Mouse (Mus musculus): Measurements from ENCODE around the gene Ush2a.

The Ush2a gene

GRCm38 (mm10) chr1:188543364-188543763 is 281.5 kb downstream of the Ush2a start:
- DNase-seq (ENCODE audit: low read depth, low spot score) = no peak

GRCm38 (mm10) chr1:188549686-188550085 is 287.9 kb downstream of the Ush2a start:
- DNase-seq (ENCODE audit: low read depth, low spot score) = no peak

- DNase-seq (ENCODE audit: low read depth, low spot score) = no peak
These were observed 290.0 kb downstream of the Ush2a start for GRCm38 (mm10) chr1:188551802-188552201.

- no peak for DNase-seq (ENCODE audit: low read depth, low spot score)
These were observed 297.1 kb downstream of the Ush2a start for GRCm38 (mm10) chr1:188558911-188559310.

GRCm38 (mm10) chr1:188566229-188566628 is 304.4 kb downstream of the Ush2a start:
- DNase-seq (ENCODE audit: low read depth, low spot score) = no peak

- DNase-seq (ENCODE audit: low read depth, low spot score) = no peak
These were observed 305.7 kb downstream of the Ush2a start for GRCm38 (mm10) chr1:188567486-188567885.

- DNase-seq (ENCODE audit: low read depth, low spot score) = no peak
These were observed 306.6 kb downstream of the Ush2a start for GRCm38 (mm10) chr1:188568295-188568961.

- DNase-seq (ENCODE audit: low read depth, low spot score) = no peak
These were observed 314.5 kb downstream of the Ush2a start for GRCm38 (mm10) chr1:188576246-188576747.

- no peak for DNase-seq (ENCODE audit: low read depth, low spot score)
These were observed 315.6 kb downstream of the Ush2a start for GRCm38 (mm10) chr1:188577376-188577775.

- DNase-seq (ENCODE audit: low read depth, low spot score) = no peak
These were observed 319.3 kb downstream of the Ush2a start for GRCm38 (mm10) chr1:188581136-188581535.

- DNase-seq (ENCODE audit: low read depth, low spot score) = no peak
These were observed 333.4 kb downstream of the Ush2a start for GRCm38 (mm10) chr1:188595251-188595650.

- no peak for DNase-seq (ENCODE audit: low read depth, low spot score)
These were observed 336.2 kb downstream of the Ush2a start for GRCm38 (mm10) chr1:188598052-188598451.

GRCm38 (mm10) chr1:188599134-188599533 is 337.3 kb downstream of the Ush2a start:
- no peak for DNase-seq (ENCODE audit: low read depth, low spot score)

- DNase-seq (ENCODE audit: low read depth, low spot score) = no peak
These were observed 344.6 kb downstream of the Ush2a start for GRCm38 (mm10) chr1:188606450-188606849.

GRCm38 (mm10) chr1:188616547-188616946 is 354.7 kb downstream of the Ush2a start:
- DNase-seq (ENCODE audit: low read depth, low spot score) = peak; percentile 59

GRCm38 (mm10) chr1:188633736-188634135 is 371.9 kb downstream of the Ush2a start:
- DNase-seq (ENCODE audit: low read depth, low spot score) = peak; percentile 46

GRCm38 (mm10) chr1:188639666-188640065 is 377.8 kb downstream of the Ush2a start:
- no peak for DNase-seq (ENCODE audit: low read depth, low spot score)

- DNase-seq (ENCODE audit: low read depth, low spot score) = no peak
These were observed 381.3 kb downstream of the Ush2a start for GRCm38 (mm10) chr1:188643156-188643555.

- no peak for DNase-seq (ENCODE audit: low read depth, low spot score)
These were observed 391.2 kb downstream of the Ush2a start for GRCm38 (mm10) chr1:188653001-188653400.

GRCm38 (mm10) chr1:188656121-188656520 is 394.3 kb downstream of the Ush2a start:
- no peak for DNase-seq (ENCODE audit: low read depth, low spot score)

- no peak for DNase-seq (ENCODE audit: low read depth, low spot score)
These were observed 397.3 kb downstream of the Ush2a start for GRCm38 (mm10) chr1:188659159-188659558.

GRCm38 (mm10) chr1:188660339-188660738 is 398.5 kb downstream of the Ush2a start:
- no peak for DNase-seq (ENCODE audit: low read depth, low spot score)

- DNase-seq (ENCODE audit: low read depth, low spot score) = no peak
These were observed 399.1 kb downstream of the Ush2a start for GRCm38 (mm10) chr1:188660882-188661281.

- no peak for DNase-seq (ENCODE audit: low read depth, low spot score)
These were observed 405.6 kb downstream of the Ush2a start for GRCm38 (mm10) chr1:188667460-188667859.
